Mouse (Mus musculus) liver, embryonic 14.5 days (tissue): ENCODE measurements around the gene Car11. TPM values are rescaled to one million over a fixed set of nuclear protein-coding genes. Genes with fewer than 3 reads are reported as not detected.
"Not testable (repeated sequence)": the region's sequence is repeated elsewhere in the genome, so short reads cannot be mapped to it uniquely, and the experiment has no call there.

Experiments
- ATAC-seq: fragments of 200-750 bp; cut with Nextera tagmentation; 2 replicates; pipeline ENCODE4 v1.8.0; 2017; ENCODE audit warnings: moderate number of reproducible peaks, mild to moderate bottlenecking, moderate library complexity; ENCODE audit not compliant: insufficient read depth
- DNase-seq, 3 experiments: peaks; one replicate each; pipeline ENCODE4 v3.0.0-alpha.2; 2012 to 2013; ENCODE audit warnings: low read depth in 3 of 3, low spot score in 3 of 3
- H3K27ac ChIP-seq: fragments of 300-500 bp; sonication (generic); 2 replicates; pipeline ENCODE4 v1.5.1; 2014; ENCODE audit warnings: moderate library complexity, mild to moderate bottlenecking, control low read depth, inconsistent platforms
- H3K27me3 ChIP-seq: fragments of 300-500 bp; sonication (generic); 2 replicates; pipeline ENCODE4 v1.6.1; 2014; ENCODE audit warnings: mild to moderate bottlenecking, low read length, moderate library complexity; ENCODE audit not compliant: control insufficient read depth, insufficient read depth
- H3K36me3 ChIP-seq: fragments of 300-500 bp; sonication (generic); replicated peaks from 2 replicates; pipeline ENCODE4 v1.6.1; 2014; ENCODE audit warnings: low read depth; ENCODE audit not compliant: control insufficient read depth, insufficient read depth
- H3K4me1 ChIP-seq, 2 experiments: fragments of 200-500 bp in 1 of 2; fragments of 300-500 bp in 1 of 2; sonication (generic) in 1 of 2; replicated peaks; 2 replicates each; pipeline ENCODE4 v1.6.1; 2012 to 2014; ENCODE audit warnings: antibody characterized with exemption in 1 of 2, inconsistent platforms in 1 of 2, low read length in 1 of 2; ENCODE audit not compliant: control insufficient read depth in 2 of 2, insufficient read depth in 2 of 2
- H3K4me2 ChIP-seq: fragments of 300-500 bp; sonication (generic); 2 replicates; pipeline ENCODE4 v1.6.1; 2014; ENCODE audit warnings: low read depth, mild to moderate bottlenecking, control low read depth, moderate library complexity
- H3K4me3 ChIP-seq, 2 experiments: fragments of 200-500 bp in 1 of 2; fragments of 300-500 bp in 1 of 2; sonication (generic) in 1 of 2; 2 replicates each; pipeline ENCODE4 v1.5.1; 2012 to 2014; ENCODE audit warnings: low read depth in 2 of 2, low read length in 2 of 2, mild to moderate bottlenecking in 2 of 2, control low read depth in 1 of 2, inconsistent platforms in 1 of 2, moderate library complexity in 1 of 2; ENCODE audit not compliant: insufficient read depth in 1 of 2
- H3K9ac ChIP-seq: fragments of 300-500 bp; sonication (generic); replicated peaks from 2 replicates; pipeline ENCODE4 v1.6.1; 2014; ENCODE audit warnings: mild to moderate bottlenecking, control low read depth, moderate library complexity
- H3K9me3 ChIP-seq: fragments of 300-500 bp; sonication (generic); 2 replicates; pipeline ENCODE4 v1.6.1; 2016; ENCODE audit warnings: low read length, mixed read lengths; ENCODE audit not compliant: control insufficient read depth
- CTCF ChIP-seq: IDR thresholded peaks from 2 replicates; pipeline ENCODE4 v1.5.1; 2016; ENCODE audit warnings: antibody characterized with exemption, low read depth, control low read depth
- EP300 ChIP-seq: IDR thresholded peaks from 2 replicates; pipeline ENCODE4 v1.6.1; 2016; ENCODE audit warnings: antibody characterized with exemption, low read depth
- WGBS: fragments of 180-500 bp; shearing (Covaris S2); extraction: QIAGEN DNeasy Blood & Tissue Kit; methylation state at CpG from one replicate; pipeline ENCODE4 v1.1.7; 2014; ENCODE audit not compliant: insufficient replicate concordance; 5-methylcytosine and 5-hydroxymethylcytosine counted together
- polyA plus RNA-seq, 2 experiments: library from polyadenylated mRNA; depleted of rRNA in 1 of 2; stranded (reverse) in 1 of 2; unstranded in 1 of 2; fragments of >200 nt; fragmentation: Nextera tagmentation in 1 of 2; extraction: Ambion mirVana in 1 of 2; gene quantifications; 2 replicates each; pipeline versions ENCODE4 v1.2.1 to v1.2.3; 2012 to 2014

Car11 gene
- polyA plus RNA-seq (2012; rRNA removed) = 0.23 and 0.58 TPM in 2 replicates
- 0.42 and 0.44 TPM in 2 replicates for polyA plus RNA-seq (2014; fragmentation: Nextera tagmentation; extraction: Ambion mirVana)

- Histone ChIP-seq H3K4me2 (peak within 1 kb of the TSS; percentile 36), H3K27ac (no peak within 1 kb of the TSS), H3K9me3 (no peaks in the 10 kb centered on the region), H3K27me3 (peaks cover 31% of the 10 kb centered on the region), H3K4me1 (peaks cover 8 to 10% of the 10 kb centered on the region in 2 experiments), H3K36me3 (no peaks in the 10 kb centered on the region), H3K9ac (no peak within 1 kb of the TSS), H3K4me3 (no peak within 1 kb of the TSS; a peak in 1 of 4 replicates)
- no peak for DNase-seq
- 5% methylated on average over 35 of the region's 36 CpGs for WGBS
- no peak for ATAC-seq
- TF ChIP-seq EP300 = no peak
- TF ChIP-seq CTCF = no peak
Measured at GRCm38 (mm10) chr7:45699523-45700141, at the start of gene Car11. TSS of gene Car11 (plus strand) at chr7:45699843.

GRCm38 (mm10) chr7:45650484-45650883, 49.2 kb upstream of the Car11 start:
- not testable (repeated sequence) for H3K36me3 ChIP-seq, ATAC-seq, H3K9ac ChIP-seq, H3K4me2 ChIP-seq, DNase-seq, H3K27ac ChIP-seq, H3K9me3 ChIP-seq, H3K27me3 ChIP-seq, H3K4me3 ChIP-seq, H3K4me1 ChIP-seq
- WGBS = 83% methylated on average over 18 of the region's 20 CpGs

GRCm38 (mm10) chr7:45654424-45655047, 45.1 kb upstream of the Car11 start:
- peak overlapping the region; percentile 31; the same call in 1 of the 2 replicates for H3K4me2 ChIP-seq
- TF ChIP-seq CTCF = no peak
- TF ChIP-seq EP300 = no peak
- H3K36me3 ChIP-seq = no peaks in the 10 kb centered on the region
- ATAC-seq = no peak
- H3K9ac ChIP-seq = no peak overlapping the region
- no peaks in the 10 kb centered on the region for H3K9me3 ChIP-seq
- no peak for DNase-seq
- no peak overlapping the region for H3K27ac ChIP-seq
- H3K27me3 ChIP-seq = no peaks in the 10 kb centered on the region
- WGBS = 31% methylated on average over 17 of the region's 17 CpGs
- peak overlapping the region in 1 of 2 experiments; percentile 29; a peak in 2 of 4 replicates for H3K4me3 ChIP-seq
- H3K4me1 ChIP-seq = peaks cover 0 to 5% of the 10 kb centered on the region in 2 experiments; a peak in 3 of 4 replicates

GRCm38 (mm10) chr7:45660746-45661478, 38.7 kb upstream of the Car11 start:
- no peak for TF ChIP-seq EP300
- Histone ChIP-seq H3K9ac (no peak overlapping the region), H3K36me3 (no peaks in the 10 kb centered on the region), H3K27me3 (no peaks in the 10 kb centered on the region), H3K4me3 (no peak overlapping the region), H3K4me1 (peaks cover 0 to 5% of the 10 kb centered on the region in 2 experiments; a peak in 1 of 4 replicates), H3K4me2 (no peak overlapping the region), H3K9me3 (no peaks in the 10 kb centered on the region), H3K27ac (no peak overlapping the region)
- 48% methylated on average over 11 of the region's 11 CpGs for WGBS
- no peak for ATAC-seq
- DNase-seq = no peak

GRCm38 (mm10) chr7:45661702-45662101, 37.9 kb upstream of the Car11 start:
- H3K9ac ChIP-seq, H3K4me3 ChIP-seq, H3K4me2 ChIP-seq, H3K36me3 ChIP-seq, H3K27me3 ChIP-seq, ATAC-seq, DNase-seq, H3K27ac ChIP-seq, H3K4me1 ChIP-seq, H3K9me3 ChIP-seq: not testable (repeated sequence)
- WGBS = 64% methylated on average over 6 of the region's 6 CpGs
